Mouse (Mus musculus) embryonic facial prominence, embryonic 13.5 days (tissue): ENCODE measurements around the gene Vmn1r40. TPM values are rescaled to one million over a fixed set of nuclear protein-coding genes. Genes with fewer than 3 reads are reported as not detected.

Experiments
- ATAC-seq: fragments of 200-750 bp; cut with Nextera tagmentation; 2 replicates; pipeline ENCODE4 v1.8.0; 2017; ENCODE audit warnings: low read depth; ENCODE audit not compliant: insufficient number of reproducible peaks, insufficient read depth, low FRiP score, low TSS enrichment
- H3K27ac ChIP-seq: fragments of 300-500 bp; sonication (generic); 2 replicates; pipeline ENCODE4 v1.5.1; 2015; ENCODE audit warnings: moderate library complexity, mild to moderate bottlenecking, inconsistent platforms
- H3K27me3 ChIP-seq: fragments of 300-500 bp; sonication (generic); 2 replicates; pipeline ENCODE4 v1.6.1; 2015; ENCODE audit warnings: mild to moderate bottlenecking, inconsistent platforms
- H3K36me3 ChIP-seq: fragments of 300-500 bp; sonication (generic); 2 replicates; pipeline ENCODE4 v1.6.1; 2015; ENCODE audit warnings: mild to moderate bottlenecking, inconsistent platforms
- H3K4me1 ChIP-seq: fragments of 300-500 bp; sonication (generic); 2 replicates; pipeline ENCODE4 v1.6.1; 2015; ENCODE audit warnings: inconsistent platforms
- H3K4me2 ChIP-seq: fragments of 300-500 bp; sonication (generic); 2 replicates; pipeline ENCODE4 v1.6.1; 2015; ENCODE audit warnings: moderate library complexity, mild to moderate bottlenecking, inconsistent platforms
- H3K4me3 ChIP-seq: fragments of 300-500 bp; sonication (generic); 2 replicates; pipeline ENCODE4 v1.5.1; 2015; ENCODE audit warnings: mild to moderate bottlenecking, inconsistent platforms
- H3K9ac ChIP-seq: fragments of 300-500 bp; sonication (generic); 2 replicates; pipeline ENCODE4 v1.6.1; 2015; ENCODE audit warnings: mild to moderate bottlenecking, inconsistent platforms
- H3K9me3 ChIP-seq: fragments of 300-500 bp; sonication (generic); 2 replicates; pipeline ENCODE4 v1.6.1; 2016; ENCODE audit warnings: inconsistent platforms
- WGBS: fragments of 180-500 bp; shearing (Covaris S2); methylation state at CpG from one replicate; pipeline ENCODE4 v1.1.7; 2015; ENCODE audit warnings: mixed read lengths; 5-methylcytosine and 5-hydroxymethylcytosine counted together
- polyA plus RNA-seq: library from polyadenylated mRNA; unstranded; fragments of >200 nt; fragmentation: Nextera tagmentation; extraction: Ambion mirVana; gene quantifications from 2 replicates; pipeline ENCODE4 v1.2.1, GENCODE M21; 2015

The Vmn1r40 gene
- polyA plus RNA-seq, 1 experiment from 2014 or later, result not detected

- H3K4me1 ChIP-seq, result no peaks in the 10 kb centered on the region
- H3K9ac ChIP-seq, result no peak overlapping the region
- H3K27me3 ChIP-seq, result no peaks in the 10 kb centered on the region
- H3K9me3 ChIP-seq, result no peaks in the 10 kb centered on the region
- H3K36me3 ChIP-seq, result peaks cover 25% of the 10 kb centered on the region
- H3K27ac ChIP-seq, result no peak overlapping the region
- no peak overlapping the region for H3K4me3 ChIP-seq
- no peak for ATAC-seq
- WGBS, result 87% methylated on average over 11 of the region's 11 CpGs
- no peak overlapping the region for H3K4me2 ChIP-seq
Measured at GRCm38 (mm10) chr6:89673135-89673780, 34.1 kb upstream of the Vmn1r40 start.

- peaks cover 15% of the 10 kb centered on the region for H3K36me3 ChIP-seq
- no peaks in the 10 kb centered on the region for H3K4me1 ChIP-seq
- H3K4me3 ChIP-seq, result no peak overlapping the region
- WGBS, result 75% methylated on average over 4 of the region's 4 CpGs
- H3K27me3 ChIP-seq, result no peaks in the 10 kb centered on the region
- H3K9me3 ChIP-seq, result no peaks in the 10 kb centered on the region
- no peak overlapping the region for H3K9ac ChIP-seq
- H3K27ac ChIP-seq, result no peak overlapping the region
- H3K4me2 ChIP-seq, result no peak overlapping the region
- no peak for ATAC-seq
Measured at GRCm38 (mm10) chr6:89678522-89678921, 28.8 kb upstream of the Vmn1r40 start.

GRCm38 (mm10) chr6:89679291-89679835 lies 28.0 kb upstream of the Vmn1r40 start:
- ATAC-seq, result no peak
- Histone ChIP-seq H3K9ac (no peak overlapping the region), H3K9me3 (no peaks in the 10 kb centered on the region), H3K27ac (no peak overlapping the region), H3K36me3 (peaks cover 12% of the 10 kb centered on the region), H3K4me1 (no peaks in the 10 kb centered on the region), H3K4me2 (no peak overlapping the region), H3K4me3 (no peak overlapping the region), H3K27me3 (no peaks in the 10 kb centered on the region)
- 18% methylated on average over 10 of the region's 10 CpGs for WGBS

GRCm38 (mm10) chr6:89680155-89680554 lies 27.2 kb upstream of the Vmn1r40 start:
- Histone ChIP-seq H3K9me3 (no peaks in the 10 kb centered on the region), H3K9ac (no peak overlapping the region), H3K27me3 (no peaks in the 10 kb centered on the region), H3K27ac (no peak overlapping the region), H3K4me1 (no peaks in the 10 kb centered on the region), H3K36me3 (peaks cover 6% of the 10 kb centered on the region), H3K4me3 (no peak overlapping the region), H3K4me2 (no peak overlapping the region)
- no peak for ATAC-seq
- 11% methylated on average over 8 of the region's 8 CpGs for WGBS

GRCm38 (mm10) chr6:89684231-89684630 lies 23.1 kb upstream of the Vmn1r40 start:
- no peaks in the 10 kb centered on the region for H3K27me3 ChIP-seq
- no peak overlapping the region for H3K9ac ChIP-seq
- 49% methylated on average over 1 of the region's 1 CpGs for WGBS
- H3K27ac ChIP-seq, result no peak overlapping the region
- H3K4me1 ChIP-seq, result no peaks in the 10 kb centered on the region
- H3K9me3 ChIP-seq, result no peaks in the 10 kb centered on the region
- H3K4me2 ChIP-seq, result no peak overlapping the region
- no peak overlapping the region for H3K4me3 ChIP-seq
- ATAC-seq, result no peak
- no peaks in the 10 kb centered on the region for H3K36me3 ChIP-seq

GRCm38 (mm10) chr6:89687100-89687499 lies 20.2 kb upstream of the Vmn1r40 start:
- no peak overlapping the region for H3K4me3 ChIP-seq
- H3K27me3 ChIP-seq, result no peaks in the 10 kb centered on the region
- H3K27ac ChIP-seq, result no peak overlapping the region
- no peak overlapping the region for H3K4me2 ChIP-seq
- no peaks in the 10 kb centered on the region for H3K4me1 ChIP-seq
- no peak for ATAC-seq
- H3K9ac ChIP-seq, result no peak overlapping the region
- no peaks in the 10 kb centered on the region for H3K9me3 ChIP-seq
- H3K36me3 ChIP-seq, result no peaks in the 10 kb centered on the region
- 42% methylated on average over 1 of the region's 1 CpGs for WGBS

GRCm38 (mm10) chr6:89706624-89707023 lies 716 bp upstream of the Vmn1r40 start:
- Histone ChIP-seq H3K4me3 (no peak overlapping the region), H3K9me3 (no peaks in the 10 kb centered on the region), H3K36me3 (no peaks in the 10 kb centered on the region), H3K27ac (no peak overlapping the region), H3K27me3 (no peaks in the 10 kb centered on the region), H3K9ac (no peak overlapping the region), H3K4me2 (no peak overlapping the region), H3K4me1 (no peaks in the 10 kb centered on the region)
- no peak for ATAC-seq
- WGBS, result 68% methylated on average over 2 of the region's 2 CpGs

GRCm38 (mm10) chr6:89718051-89718450 lies 10.7 kb downstream of the Vmn1r40 start:
- Histone ChIP-seq H3K9me3 (no peaks in the 10 kb centered on the region), H3K9ac (no peak overlapping the region), H3K4me1 (no peaks in the 10 kb centered on the region), H3K27me3 (no peaks in the 10 kb centered on the region), H3K4me2 (no peak overlapping the region), H3K4me3 (no peak overlapping the region), H3K27ac (no peak overlapping the region), H3K36me3 (no peaks in the 10 kb centered on the region)
- ATAC-seq, result no peak

GRCm38 (mm10) chr6:89740466-89740865 lies 33.1 kb downstream of the Vmn1r40 start, which contains the start of gene Vmn1r41:
Vmn1r41 (plus strand) TSS chr6:89740766.
- no peaks in the 10 kb centered on the region for H3K27me3 ChIP-seq
- no peak within 1 kb of the TSS for H3K27ac ChIP-seq
- no peaks in the 10 kb centered on the region for H3K9me3 ChIP-seq
- H3K4me2 ChIP-seq, result no peak within 1 kb of the TSS
- H3K4me3 ChIP-seq, result no peak within 1 kb of the TSS
- no peaks in the 10 kb centered on the region for H3K36me3 ChIP-seq
- H3K4me1 ChIP-seq, result no peaks in the 10 kb centered on the region
- H3K9ac ChIP-seq, result no peak within 1 kb of the TSS
- no peak for ATAC-seq

- Histone ChIP-seq H3K36me3 (no peaks in the 10 kb centered on the region), H3K4me1 (no peaks in the 10 kb centered on the region), H3K27me3 (no peaks in the 10 kb centered on the region), H3K27ac (no peak overlapping the region), H3K4me3 (no peak overlapping the region), H3K9me3 (no peaks in the 10 kb centered on the region), H3K9ac (no peak overlapping the region), H3K4me2 (no peak overlapping the region)
- ATAC-seq, result no peak
Measured at GRCm38 (mm10) chr6:89742811-89743210, 35.5 kb downstream of the Vmn1r40 start.
